Mouse (Mus musculus) WW6 (cell line): ENCODE data around the gene Yeats2.

Experiments
- DNase-seq: peaks from one replicate; pipeline ENCODE4 v3.0.0-alpha.2; 2013; ENCODE audit warnings: low read depth, low spot score

Yeats2 gene

DNA sequence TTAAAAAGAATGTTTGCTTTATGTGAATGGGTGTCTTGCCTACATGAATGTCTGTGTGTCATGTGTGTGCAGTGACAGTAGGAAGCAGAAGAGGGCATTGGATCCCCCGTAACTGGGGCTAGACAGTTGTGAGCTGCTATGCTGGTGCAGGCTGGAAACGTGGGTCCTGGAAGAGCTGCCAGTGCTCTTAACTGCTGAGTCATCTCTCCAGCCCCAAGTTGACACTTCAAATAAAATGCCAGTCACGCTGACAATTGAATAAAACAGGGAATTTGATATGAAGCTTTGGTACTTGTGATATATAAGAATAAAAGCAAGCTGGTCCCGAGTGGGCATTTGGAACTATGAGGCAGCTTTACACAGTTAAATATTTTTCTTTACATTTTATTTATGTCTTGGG is 139.4 kb downstream of the Yeats2 start:
- DNase-seq = no peak
